Mouse (Mus musculus) kidney, adult 9 months (tissue): ENCODE measurements around the gene Rbks.

Source experiments
- DNase-seq: peaks from one replicate; pipeline ENCODE4 v3.0.0; 2022

The Rbks gene

GRCm38 (mm10) chr5:31696971-31697643, at the start of gene Rbks:
Gene Rbks, minus strand, starts transcription at chr5:31697627.
- peak; percentile 39 for DNase-seq

- no peak for DNase-seq
Observed at GRCm38 (mm10) chr5:31742521-31743031, 45.1 kb upstream of the Rbks start.

- DNase-seq: no peak
Observed at GRCm38 (mm10) chr5:31741931-31742330, 44.5 kb upstream of the Rbks start.

GRCm38 (mm10) chr5:31732644-31733338, 35.4 kb upstream of the Rbks start:
- DNase-seq: no peak

GRCm38 (mm10) chr5:31727456-31727855, 30.0 kb upstream of the Rbks start:
- DNase-seq: peak; percentile 68

- DNase-seq: no peak
Observed at GRCm38 (mm10) chr5:31725885-31726284, 28.5 kb upstream of the Rbks start.

GRCm38 (mm10) chr5:31724519-31724918, 27.1 kb upstream of the Rbks start:
- DNase-seq: no peak

GRCm38 (mm10) chr5:31715486-31716150, 18.2 kb upstream of the Rbks start:
- no peak for DNase-seq

GRCm38 (mm10) chr5:31713841-31714264, 16.4 kb upstream of the Rbks start:
- DNase-seq: no peak

GRCm38 (mm10) chr5:31713280-31713711, 15.9 kb upstream of the Rbks start:
- DNase-seq: peak; percentile 24

- DNase-seq: no peak
Observed at GRCm38 (mm10) chr5:31709389-31709788, 12.0 kb upstream of the Rbks start.

- DNase-seq: no peak
Observed at GRCm38 (mm10) chr5:31706826-31707225, 9.4 kb upstream of the Rbks start.

GRCm38 (mm10) chr5:31704971-31705370, 7.5 kb upstream of the Rbks start:
- no peak for DNase-seq

GRCm38 (mm10) chr5:31699397-31699796, 2.0 kb upstream of the Rbks start:
- DNase-seq: no peak

GRCm38 (mm10) chr5:31698931-31699330, 1.5 kb upstream of the Rbks start:
- no peak for DNase-seq

- peak; percentile 89 for DNase-seq
Observed at GRCm38 (mm10) chr5:31698297-31698726, 885 bp upstream of the Rbks start.

GRCm38 (mm10) chr5:31697644-31698296, 343 bp upstream of the Rbks start, which contains the start of gene Babam2:
Gene Babam2, plus strand, starts transcription at chr5:31697684.
- DNase-seq: peak; percentile 93

- DNase-seq: no peak
Observed at GRCm38 (mm10) chr5:31693191-31693590, 4.2 kb downstream of the Rbks start.

GRCm38 (mm10) chr5:31687972-31688371, 9.5 kb downstream of the Rbks start:
- DNase-seq: no peak

GRCm38 (mm10) chr5:31686040-31686439, 11.4 kb downstream of the Rbks start:
- DNase-seq: no peak

- DNase-seq: no peak
Observed at GRCm38 (mm10) chr5:31682305-31682704, 15.1 kb downstream of the Rbks start.

- DNase-seq: no peak
Observed at GRCm38 (mm10) chr5:31680183-31680582, 17.2 kb downstream of the Rbks start.

GRCm38 (mm10) chr5:31678000-31678399, 19.4 kb downstream of the Rbks start:
- DNase-seq: no peak
